In the genomic region with DNA sequence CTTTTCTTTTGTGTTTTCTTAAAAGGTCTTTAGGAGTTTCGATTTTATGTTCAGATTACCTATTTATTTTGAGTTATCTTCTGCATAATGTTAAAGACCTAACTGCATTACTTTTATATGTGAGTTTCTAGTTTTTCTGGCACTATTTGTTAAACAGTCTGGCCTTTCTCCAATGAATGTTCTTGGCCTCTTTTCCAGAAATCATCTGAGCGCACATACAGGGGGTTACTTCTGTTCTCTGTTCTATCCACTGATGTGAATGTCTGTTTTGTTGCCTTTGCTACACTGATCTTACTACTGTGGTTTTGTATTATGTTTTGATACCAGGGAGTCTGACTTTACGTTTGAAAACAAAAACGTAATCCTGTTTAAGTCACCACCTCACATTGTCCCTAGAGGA, we compare ENCODE assay signal across 13 mouse cellular contexts.
"Had no signal": no experiment of that assay in that cellular context is flagged by ENCODE, and none has a peak within 500 bp of the region (broad histone marks: within the 10 kb centered on the region; RNA-seq: fewer than 3 reads in every experiment).

No protein-coding gene starts in this region.

- H3K27me3 ChIP-seq: limb, embryonic 15.5 days; liver, embryonic 12.5 days; midbrain, embryonic 15.5 days; neural tube, embryonic 12.5 days had no signal

- H3K27ac ChIP-seq: kidney, postnatal 0 days; limb, embryonic 15.5 days; liver, embryonic 12.5 days; midbrain, embryonic 10.5 days; midbrain, embryonic 15.5 days; neural tube, embryonic 12.5 days had no signal

- H3K36me3 ChIP-seq: limb, embryonic 15.5 days; liver, embryonic 12.5 days; midbrain, embryonic 10.5 days; midbrain, embryonic 15.5 days; neural tube, embryonic 12.5 days had no signal

- H3K4me1 ChIP-seq: limb, embryonic 15.5 days; midbrain, embryonic 10.5 days; midbrain, embryonic 15.5 days; neural tube, embryonic 12.5 days had no signal

- H3K9me3 ChIP-seq: limb, embryonic 15.5 days; liver, embryonic 12.5 days; midbrain, embryonic 10.5 days; midbrain, embryonic 15.5 days; neural tube, embryonic 12.5 days had no signal

- ATAC-seq: liver, embryonic 12.5 days; midbrain, embryonic 15.5 days had no signal

- DNase-seq: kidney, adult 11 months; kidney, adult 9 months; kidney, postnatal 36 days; left cerebral cortex, postnatal 4 days; lung, postnatal 4 days; thymus, adult 2 months; thymus, postnatal 25 days had no signal

- H3K4me3 ChIP-seq: limb, embryonic 15.5 days; liver, embryonic 12.5 days; midbrain, embryonic 10.5 days; midbrain, embryonic 15.5 days; neural tube, embryonic 12.5 days had no signal

- H3K4me2 ChIP-seq: limb, embryonic 15.5 days; liver, embryonic 12.5 days; midbrain, embryonic 15.5 days; neural tube, embryonic 12.5 days had no signal

- H3K9ac ChIP-seq: limb, embryonic 15.5 days; liver, embryonic 12.5 days; midbrain, embryonic 15.5 days; neural tube, embryonic 12.5 days had no signal
